8 mouse cellular contexts compared by ENCODE assay signal in the genomic region with DNA sequence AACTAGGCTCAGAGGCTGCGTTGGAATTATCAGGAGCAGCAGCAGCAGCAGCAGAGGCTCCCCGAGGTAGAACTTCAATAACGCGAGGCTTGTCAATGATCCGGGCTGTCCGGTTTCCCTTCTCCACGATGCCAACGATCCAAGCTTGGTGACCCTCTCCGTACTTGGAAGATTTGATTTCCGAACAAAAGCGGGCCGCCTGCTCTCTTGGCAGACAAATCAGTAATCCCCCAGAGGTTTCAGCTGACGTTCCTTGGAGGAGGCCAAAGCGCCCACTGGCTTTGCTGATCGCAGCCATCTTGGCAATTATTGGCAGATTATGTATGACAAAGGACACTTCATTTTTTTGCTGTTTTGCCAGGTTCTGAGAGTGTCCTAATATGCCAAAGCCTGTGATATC. TPM values are rescaled to one million over a fixed set of nuclear protein-coding genes. Genes with fewer than 3 reads are reported as not detected.
DNase-seq lines count a peak whose midpoint lies in the region; ATAC-seq lines count a peak whose summit lies in the region.

No protein-coding gene starts in this region.

- peak overlapping the region; percentile 93; the same call in 1 of the 2 replicates for H3K4me2 ChIP-seq in neural tube, embryonic 11.5 days (ENCODE audit: low read depth)
- H3K4me2 ChIP-seq in limb, embryonic 13.5 days (replicated peaks), result peak overlapping the region; percentile 93
- H3K4me2 ChIP-seq in stomach, embryonic 15.5 days, result peak overlapping the region; percentile 77

- H3K27ac ChIP-seq in neural tube, embryonic 11.5 days (ENCODE audit: low read depth, low read length), result no peak overlapping the region
- no peak overlapping the region for H3K27ac ChIP-seq in limb, embryonic 13.5 days
- H3K27ac ChIP-seq in stomach, embryonic 15.5 days, result no peak overlapping the region

- ATAC-seq in neural tube, embryonic 11.5 days (ENCODE audit: insufficient read depth, low FRiP score, low TSS enrichment), result no peak
- no peak for ATAC-seq in limb, embryonic 13.5 days (ENCODE audit: low FRiP score, low read depth)
- no peak for ATAC-seq in stomach, embryonic 15.5 days (ENCODE audit: insufficient read depth, low FRiP score, low read depth)

- H3K9me3 ChIP-seq in neural tube, embryonic 11.5 days (ENCODE audit: control insufficient read depth, low read length), result no peaks in the 10 kb centered on the region
- H3K9me3 ChIP-seq in limb, embryonic 13.5 days, result peaks cover 12% of the 10 kb centered on the region
- H3K9me3 ChIP-seq in stomach, embryonic 15.5 days, result no peaks in the 10 kb centered on the region

- 96% methylated on average over 15 of the region's 15 CpGs for WGBS in neural tube, embryonic 11.5 days
- WGBS in limb, embryonic 13.5 days, result 97% methylated on average over 15 of the region's 15 CpGs
- WGBS in stomach, embryonic 15.5 days, result 94% methylated on average over 15 of the region's 15 CpGs

- H3K9ac ChIP-seq in neural tube, embryonic 11.5 days (ENCODE audit: low read length), result no peak overlapping the region
- H3K9ac ChIP-seq in limb, embryonic 13.5 days, result no peak overlapping the region; the same call in 1 of the 2 replicates
- H3K9ac ChIP-seq in stomach, embryonic 15.5 days, result no peak overlapping the region

- DNase-seq in cerebellum, adult 9-11 months, result peak; percentile 28
- no peak for DNase-seq in cerebellum, adult 18-20 months
- DNase-seq in neural tube, embryonic 11.5 days (ENCODE audit: low spot score), result no peak
- DNase-seq in neural tube, embryonic 10.5 days (ENCODE audit: extremely low spot score, low spot score), result no peak
- DNase-seq in lung, postnatal 25 days (ENCODE audit: low spot score), result no peak
- DNase-seq in layer of hippocampus, postnatal 25 days (ENCODE audit: extremely low spot score in 1 of 2, low spot score in 1 of 2), result no peak

- peaks cover 7% of the 10 kb centered on the region for H3K4me1 ChIP-seq in neural tube, embryonic 11.5 days (ENCODE audit: control insufficient read depth, insufficient read depth, low read length)
- peaks cover 16% of the 10 kb centered on the region for H3K4me1 ChIP-seq in limb, embryonic 13.5 days
- H3K4me1 ChIP-seq in stomach, embryonic 15.5 days, result peaks cover 15% of the 10 kb centered on the region

- 0 out of 2 replicates have a peak overlapping the region, but pooled peaks have one; percentile 86 for H3K4me3 ChIP-seq in neural tube, embryonic 11.5 days (ENCODE audit: low read depth, low read length)
- peak overlapping the region; percentile 82 for H3K4me3 ChIP-seq in limb, embryonic 13.5 days
- peak overlapping the region; percentile 64 for H3K4me3 ChIP-seq in stomach, embryonic 15.5 days (replicated peaks)

- no peaks in the 10 kb centered on the region for H3K36me3 ChIP-seq in neural tube, embryonic 11.5 days (ENCODE audit: control insufficient read depth, insufficient read depth, low read length)
- H3K36me3 ChIP-seq in limb, embryonic 13.5 days, result peaks cover 48% of the 10 kb centered on the region
- peaks cover 7% of the 10 kb centered on the region; the same call in 1 of the 2 replicates for H3K36me3 ChIP-seq in stomach, embryonic 15.5 days

- H3K27me3 ChIP-seq in neural tube, embryonic 11.5 days (ENCODE audit: control insufficient read depth, insufficient read depth, low read length), result no peaks in the 10 kb centered on the region
- no peaks in the 10 kb centered on the region for H3K27me3 ChIP-seq in limb, embryonic 13.5 days
- no peaks in the 10 kb centered on the region for H3K27me3 ChIP-seq in stomach, embryonic 15.5 days (replicated peaks)

RNA-seq across cellular contexts. Expression of gene Sephs2, which starts 1.3 kb away (rescaled TPM):
- polyA plus RNA-seq in neural tube, embryonic 11.5 days (2014; fragmentation: Nextera tagmentation; extraction: Ambion mirVana), result 78.0 and 79.2 TPM in 2 replicates
- polyA plus RNA-seq in limb, embryonic 13.5 days (2015; fragmentation: Nextera tagmentation; extraction: Ambion mirVana), result 69.4 and 72.8 TPM in 2 replicates
- 139 and 163 TPM in 2 replicates for polyA plus RNA-seq in stomach, embryonic 15.5 days (2015; fragmentation: Nextera tagmentation; extraction: Ambion mirVana)
- total RNA-seq in layer of hippocampus, postnatal 25 days (2021), result 10 to 100 TPM; 43.0 to 43.8 TPM

RNA-seq across cellular contexts. Expression of gene Dctpp1, which starts 12.1 kb away (rescaled TPM):
- polyA plus RNA-seq in neural tube, embryonic 11.5 days (2014; fragmentation: Nextera tagmentation; extraction: Ambion mirVana), result 205 and 228 TPM in 2 replicates
- polyA plus RNA-seq in limb, embryonic 13.5 days (2015; fragmentation: Nextera tagmentation; extraction: Ambion mirVana), result 172 and 176 TPM in 2 replicates
- polyA plus RNA-seq in stomach, embryonic 15.5 days (2015; fragmentation: Nextera tagmentation; extraction: Ambion mirVana), result 164 and 181 TPM in 2 replicates
- total RNA-seq in layer of hippocampus, postnatal 25 days (2021), result 10 to 100 TPM; 21.7 to 27.7 TPM

RNA-seq across cellular contexts. Expression of gene Itgal, which starts 23.5 kb away (rescaled TPM):
- 1.2 and 1.4 TPM in 2 replicates for polyA plus RNA-seq in neural tube, embryonic 11.5 days (2014; fragmentation: Nextera tagmentation; extraction: Ambion mirVana)
- 0.69 TPM in 2 replicates for polyA plus RNA-seq in limb, embryonic 13.5 days (2015; fragmentation: Nextera tagmentation; extraction: Ambion mirVana)
- 2.7 TPM in 2 replicates for polyA plus RNA-seq in stomach, embryonic 15.5 days (2015; fragmentation: Nextera tagmentation; extraction: Ambion mirVana)
- total RNA-seq in layer of hippocampus, postnatal 25 days (2021), result under 1 TPM; 0.20 to 0.26 TPM

RNA-seq across cellular contexts. Expression of gene Zfp771, which starts 28.5 kb away (rescaled TPM):
- 53.2 and 54.5 TPM in 2 replicates for polyA plus RNA-seq in neural tube, embryonic 11.5 days (2014; fragmentation: Nextera tagmentation; extraction: Ambion mirVana)
- polyA plus RNA-seq in limb, embryonic 13.5 days (2015; fragmentation: Nextera tagmentation; extraction: Ambion mirVana), result 75.1 and 82.7 TPM in 2 replicates
- 57.9 and 63.1 TPM in 2 replicates for polyA plus RNA-seq in stomach, embryonic 15.5 days (2015; fragmentation: Nextera tagmentation; extraction: Ambion mirVana)
- 10 to 100 TPM; 67.4 to 73.4 TPM for total RNA-seq in layer of hippocampus, postnatal 25 days (2021)

RNA-seq across cellular contexts. Expression of gene Sept1, which starts 39.6 kb away (rescaled TPM):
- polyA plus RNA-seq in neural tube, embryonic 11.5 days (2014; fragmentation: Nextera tagmentation; extraction: Ambion mirVana), result 19.6 and 22.0 TPM in 2 replicates
- 23.5 and 27.9 TPM in 2 replicates for polyA plus RNA-seq in limb, embryonic 13.5 days (2015; fragmentation: Nextera tagmentation; extraction: Ambion mirVana)
- polyA plus RNA-seq in stomach, embryonic 15.5 days (2015; fragmentation: Nextera tagmentation; extraction: Ambion mirVana), result 17.7 and 19.2 TPM in 2 replicates
- 1 to 10 TPM; 4.0 to 4.2 TPM for total RNA-seq in layer of hippocampus, postnatal 25 days (2021)
